Mouse (Mus musculus): ENCODE measurements at regions not wholly inside any gene's neighbourhood (a gene's known extent, or its start where the extent isn't known, plus 50 kb on each side); places are given as distances from the start of the nearest gene placed in this dataset.

DNA sequence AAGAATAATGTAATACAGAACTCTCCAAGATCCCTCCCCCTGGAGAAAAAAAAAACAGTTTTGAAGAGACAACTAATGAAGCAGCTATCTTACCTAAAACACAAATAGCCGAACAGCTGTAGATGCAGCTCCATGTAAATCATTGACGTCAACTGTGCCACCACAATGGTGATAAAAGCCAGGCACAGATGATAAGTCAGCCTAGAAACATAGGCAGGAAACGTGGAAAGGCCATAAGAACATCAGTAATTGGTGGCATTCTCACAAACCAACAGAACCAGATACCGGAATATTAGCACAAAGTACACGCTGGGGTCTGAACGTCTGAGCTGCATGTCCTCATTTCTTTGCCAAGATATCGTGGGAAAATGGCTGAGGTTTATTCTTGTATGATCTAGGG, 51.2 kb upstream of the Gm45716 start:
- no peak for DNase-seq (ENCODE audit: low read depth)
